Mouse (Mus musculus) heart, adult 11 months (tissue): ENCODE measurements around the gene Setd4.

Source experiments
- DNase-seq: peaks from one replicate; pipeline ENCODE4 v3.0.0; 2022

Setd4 gene

GRCm38 (mm10) chr16:93603439-93604212 lies at the start of gene Setd4:
Gene Setd4, minus strand, starts transcription at chr16:93604063.
- DNase-seq, result peak; percentile 100

GRCm38 (mm10) chr16:93648441-93649183 lies 44.7 kb upstream of the Setd4 start:
- peak; percentile 75 for DNase-seq

GRCm38 (mm10) chr16:93644006-93644405 lies 40.1 kb upstream of the Setd4 start:
- DNase-seq, result no peak

- peak; percentile 75 for DNase-seq
Observed at GRCm38 (mm10) chr16:93627761-93628400, 24.0 kb upstream of the Setd4 start, which contains the start of gene Gm5678. Gene Gm5678, plus strand, starts transcription at chr16:93628097.

- peak; percentile 46 for DNase-seq
Observed at GRCm38 (mm10) chr16:93626745-93627144, 22.9 kb upstream of the Setd4 start.

- peak; percentile 68 for DNase-seq
Observed at GRCm38 (mm10) chr16:93624671-93625070, 20.8 kb upstream of the Setd4 start.

GRCm38 (mm10) chr16:93623759-93624158 lies 19.9 kb upstream of the Setd4 start:
- peak; percentile 69 for DNase-seq

- peak; percentile 92 for DNase-seq
Observed at GRCm38 (mm10) chr16:93615118-93615870, 11.4 kb upstream of the Setd4 start.

- DNase-seq, result peak; percentile 56
Observed at GRCm38 (mm10) chr16:93610961-93611360, 7.1 kb upstream of the Setd4 start.

GRCm38 (mm10) chr16:93609796-93610195 lies 5.9 kb upstream of the Setd4 start:
- DNase-seq, result peak; percentile 61

GRCm38 (mm10) chr16:93608731-93609130 lies 4.9 kb upstream of the Setd4 start:
- peak; percentile 76 for DNase-seq

GRCm38 (mm10) chr16:93607669-93608101 lies 3.8 kb upstream of the Setd4 start:
- peak; percentile 98 for DNase-seq

GRCm38 (mm10) chr16:93606146-93606545 lies 2.3 kb upstream of the Setd4 start:
- DNase-seq, result peak; percentile 79

GRCm38 (mm10) chr16:93605553-93605952 lies 1.7 kb upstream of the Setd4 start, which contains the start of gene Cbr1:
Gene Cbr1, plus strand, starts transcription at chr16:93605853.
- DNase-seq, result peak; percentile 79

- peak; percentile 74 for DNase-seq
Observed at GRCm38 (mm10) chr16:93604481-93604969, 662 bp upstream of the Setd4 start.

GRCm38 (mm10) chr16:93599461-93599860 lies 4.4 kb downstream of the Setd4 start:
- peak; percentile 18 for DNase-seq

GRCm38 (mm10) chr16:93597551-93597950 lies 6.3 kb downstream of the Setd4 start:
- DNase-seq, result peak; percentile 76

- DNase-seq, result peak; percentile 84
Observed at GRCm38 (mm10) chr16:93596807-93597206, 7.1 kb downstream of the Setd4 start.

GRCm38 (mm10) chr16:93595766-93596165 lies 8.1 kb downstream of the Setd4 start:
- peak; percentile 68 for DNase-seq

GRCm38 (mm10) chr16:93594448-93594847 lies 9.4 kb downstream of the Setd4 start:
- peak; percentile 61 for DNase-seq

GRCm38 (mm10) chr16:93593406-93593805 lies 10.5 kb downstream of the Setd4 start:
- DNase-seq, result no peak

GRCm38 (mm10) chr16:93592711-93593110 lies 11.2 kb downstream of the Setd4 start:
- DNase-seq, result no peak
